In genomic region chr1:135780649-135781048, GRCm38 (mm10) we compare ENCODE assay signal across 16 mouse cellular contexts. TPM values are rescaled to one million over a fixed set of nuclear protein-coding genes. Genes with fewer than 3 reads are reported as not detected.
DNase-seq lines count a peak whose midpoint lies in the region; TF ChIP-seq lines count a peak whose summit lies in the region.
"Had no signal": no experiment of that assay in that cellular context is flagged by ENCODE, and none has a peak within 500 bp of the region (broad histone marks: within the 10 kb centered on the region; RNA-seq: fewer than 3 reads in every experiment).

No protein-coding gene starts in this region.

- peak overlapping the region; percentile 94 for H3K27ac ChIP-seq in gastrocnemius, adult 2 months
- peak overlapping the region; percentile 63 for H3K27ac ChIP-seq in layer of hippocampus, adult 2 months
- no peak overlapping the region for H3K27ac ChIP-seq in ES-E14 (ENCODE audit: insufficient read depth, low read depth, low read length, poor library complexity, severe bottlenecking)
- H3K27ac ChIP-seq in limb, embryonic 10.5 days = peak overlapping the region; percentile 57; the same call in 1 of the 2 replicates

- H3K9ac ChIP-seq in ES-E14 (ENCODE audit: insufficient read depth, low read depth, low read length, poor library complexity, severe bottlenecking) = no peak overlapping the region

- DNase-seq in gastrocnemius, adult 2 months = no peak
- DNase-seq in gastrocnemius, postnatal 10 days = no peak
- DNase-seq in layer of hippocampus, adult 2 months (ENCODE audit: low spot score in 2 of 2) = no peak
- no peak for DNase-seq in layer of hippocampus, adult 9-11 months
- peak; percentile 94 for DNase-seq in ES-E14 (ENCODE audit: low read depth, low spot score)
- DNase-seq in limb, embryonic 10.5 days (ENCODE audit: low spot score) = no peak
- no peak for DNase-seq in left cerebral cortex, postnatal 14 days (ENCODE audit: low spot score in 2 of 2)
- DNase-seq in ovary, postnatal 36 days (ENCODE audit: low spot score) = no peak

- intact Hi-C loops in gastrocnemius, adult 2 months (cut with DNase I) = loop anchor here (1.0 kb wide), 2 partner anchors 27 to 61 kb away; no protein-coding TSS in a partner anchor
- intact Hi-C loops in left cerebral cortex, postnatal 14 days (cut with DNase I) = loop anchor here (1.0 to 2.0 kb wide), 2 partner anchors 27 to 62 kb away; no protein-coding TSS in a partner anchor

- WGBS in limb, embryonic 10.5 days = 21% methylated on average over 4 of the region's 4 CpGs

- H3K27me3 ChIP-seq in limb, embryonic 10.5 days (ENCODE audit: low read depth, poor library complexity, severe bottlenecking) = peaks cover 6% of the 10 kb centered on the region; the same call in 1 of the 2 replicates
- H3K27me3 ChIP-seq: Patski had no signal

- H3K4me1 ChIP-seq in ES-E14 (ENCODE audit: control insufficient read depth in 2 of 2, insufficient read depth in 2 of 2, low read length in 2 of 2, poor library complexity in 1 of 2) = peaks cover 0 to 8% of the 10 kb centered on the region in 2 experiments; a peak in 1 of 4 replicates
- peaks cover 35% of the 10 kb centered on the region for H3K4me1 ChIP-seq in limb, embryonic 10.5 days

- no peak overlapping the region for H3K4me3 ChIP-seq in gastrocnemius, adult 2 months
- H3K4me3 ChIP-seq in layer of hippocampus, adult 2 months = no peak overlapping the region
- H3K4me3 ChIP-seq in ES-E14 (ENCODE audit: insufficient read depth in 1 of 2, low read depth in 1 of 2, low read length in 2 of 2, poor library complexity in 1 of 2, severe bottlenecking in 1 of 2) = no peak overlapping the region
- no peak overlapping the region for H3K4me3 ChIP-seq in limb, embryonic 10.5 days
- H3K4me3 ChIP-seq: myocyte had no signal

- in situ Hi-C loops in ES-E14 (cut with MboI; ENCODE audit: low sequenced_read_pairs in 2 of 2, unreplicated experiment in 2 of 2) = no loop called here

- TF ChIP-seq CTCF in gastrocnemius, adult 2 months (IDR thresholded peaks at IDR 0.05) = no peak
- no peak for TF ChIP-seq CTCF in layer of hippocampus, adult 2 months (conservative IDR thresholded peaks at IDR 0.05)

- H3K9me3 ChIP-seq in ES-E14 (ENCODE audit: control insufficient read depth, insufficient read depth, low read depth, low read length) = no peaks in the 10 kb centered on the region
- no peaks in the 10 kb centered on the region for H3K9me3 ChIP-seq in limb, embryonic 10.5 days (replicated peaks)

- no peaks in the 10 kb centered on the region for H3K36me3 ChIP-seq in ES-E14 (ENCODE audit: control insufficient read depth, insufficient read depth, low read length, poor library complexity, severe bottlenecking)
- no peaks in the 10 kb centered on the region for H3K36me3 ChIP-seq in limb, embryonic 10.5 days

TF ChIP-seq in ES-E14, 5 proteins besides CTCF, POLR2A, EP300 and RAD21:
- TF ChIP-seq HCFC1 (IDR thresholded peaks at IDR 0.05; ENCODE audit: borderline replicate concordance, insufficient read depth, low read length) = no peak
- TF ChIP-seq MAFK (IDR thresholded peaks at IDR 0.05; ENCODE audit: insufficient read depth, low read depth, low read length) = no peak
- TF ChIP-seq ZNF384 (IDR thresholded peaks at IDR 0.05; ENCODE audit: low read depth, low read length) = no peak
- no peak for TF ChIP-seq ZC3H11A (IDR thresholded peaks at IDR 0.05; ENCODE audit: borderline replicate concordance, low read depth, low read length)
- no peak for TF ChIP-seq CHD2 (IDR thresholded peaks at IDR 0.05; ENCODE audit: low read depth, low read length)

RNA-seq across cellular contexts. Expression of gene Tnni1, which starts 1.4 kb away (rescaled TPM):
- total RNA-seq in gastrocnemius, adult 2 months (2021) = 100 to 1,000 TPM; 184 to 604 TPM
- total RNA-seq in gastrocnemius, postnatal 10 days (2021) = 100 to 1,000 TPM; 162 to 214 TPM
- total RNA-seq in layer of hippocampus, adult 2 months (2021) = 1 to 10 TPM; 2.9 to 3.2 TPM
- total RNA-seq in ES-E14 (2012; rRNA removed) = 1.1 and 1.6 TPM in 2 replicates
- polyA plus RNA-seq in limb, embryonic 10.5 days (2016; fragmentation: Nextera tagmentation; extraction: Ambion mirVana) = 8.3 and 12.7 TPM in 2 replicates
- total RNA-seq in left cerebral cortex, postnatal 14 days (2021) = 1 to 10 TPM; 2.3 to 2.5 TPM
- total RNA-seq: adrenal gland, adult 2 months; common myeloid progenitor, adult 5-6 weeks; hematopoietic stem cell, adult 5-6 weeks; layer of hippocampus, postnatal 10 days had no signal
- polyA plus RNA-seq: forebrain, embryonic 16.5 days; inflammation-experienced regulatory T-cells, adult 6 months had no signal

RNA-seq across cellular contexts. Expression of gene Phlda3, which starts 14.7 kb away (rescaled TPM):
- total RNA-seq in gastrocnemius, adult 2 months (2021) = 100 to 1,000 TPM in 1 of 2 experiments, 10 to 100 TPM in 1; 78.0 to 140 TPM
- 10 to 100 TPM; 24.1 to 36.7 TPM for total RNA-seq in gastrocnemius, postnatal 10 days (2021)
- total RNA-seq in layer of hippocampus, adult 2 months (2021) = 10 to 100 TPM; 11.8 to 12.1 TPM
- total RNA-seq in ES-E14 (2012; rRNA removed) = 51.1 and 70.7 TPM in 2 replicates
- polyA plus RNA-seq in limb, embryonic 10.5 days (2016; fragmentation: Nextera tagmentation; extraction: Ambion mirVana) = 30.2 and 33.0 TPM in 2 replicates
- 10 to 100 TPM; 15.0 to 16.6 TPM for total RNA-seq in left cerebral cortex, postnatal 14 days (2021)
- total RNA-seq: hematopoietic stem cell, adult 5-6 weeks had no signal

RNA-seq across cellular contexts. Expression of gene Lad1, which starts 37.7 kb away (rescaled TPM):
- not detected for total RNA-seq in gastrocnemius, adult 2 months (2021)
- total RNA-seq in gastrocnemius, postnatal 10 days (2021) = under 1 TPM; 0.11 to 0.12 TPM
- 1 to 10 TPM in 1 of 2 experiments, under 1 TPM in 1; 0.97 to 1.3 TPM for total RNA-seq in layer of hippocampus, adult 2 months (2021)
- 5.2 and 9.0 TPM in 2 replicates for total RNA-seq in ES-E14 (2012; rRNA removed)
- polyA plus RNA-seq in limb, embryonic 10.5 days (2016; fragmentation: Nextera tagmentation; extraction: Ambion mirVana) = 5.1 and 6.0 TPM in 2 replicates
- total RNA-seq in left cerebral cortex, postnatal 14 days (2021) = under 1 TPM; 0.61 to 0.64 TPM
- total RNA-seq: common myeloid progenitor, adult 5-6 weeks; hematopoietic stem cell, adult 5-6 weeks had no signal

RNA-seq across cellular contexts. Expression of gene Tnnt2, which starts 55.5 kb away (rescaled TPM):
- total RNA-seq in gastrocnemius, adult 2 months (2021) = 1 to 10 TPM in 1 of 2 experiments, under 1 TPM in 1; 0.77 to 3.3 TPM
- 10 to 100 TPM; 41.1 to 52.6 TPM for total RNA-seq in gastrocnemius, postnatal 10 days (2021)
- 1 to 10 TPM; 1.4 to 1.6 TPM for total RNA-seq in layer of hippocampus, adult 2 months (2021)
- total RNA-seq in ES-E14 (2012; rRNA removed) = 0.69 and 2.5 TPM in 2 replicates
- 2.1 and 4.0 TPM in 2 replicates for polyA plus RNA-seq in limb, embryonic 10.5 days (2016; fragmentation: Nextera tagmentation; extraction: Ambion mirVana)
- total RNA-seq in left cerebral cortex, postnatal 14 days (2021) = 1 to 10 TPM; 1.8 to 3.2 TPM
- total RNA-seq: common myeloid progenitor, adult 5-6 weeks; hematopoietic stem cell, adult 5-6 weeks had no signal

Comparison
In these comparisons a context has a peak if more than half of its experiments do, and no peak if none do; other contexts are left out.
1. RNA of gene Tnni1, which starts 1.4 kb away (total RNA-seq): 184 to 604 TPM in gastrocnemius, adult 2 months and 162 to 214 TPM in gastrocnemius, postnatal 10 days; 2.9 to 3.2 TPM in layer of hippocampus, adult 2 months, 2.3 to 2.5 TPM in left cerebral cortex, postnatal 14 days and 1.1 to 1.6 TPM in ES-E14; every median in the first group is over 10 times any median in the second.